Mouse (Mus musculus) olfactory bulb, adult 2 months (tissue): ENCODE data around the gene Med23. TPM values are rescaled to one million over a fixed set of nuclear protein-coding genes. Genes with fewer than 3 reads are reported as not detected.

Experiments
- H3K27ac ChIP-seq: fragments of 200-500 bp; 2 replicates; pipeline ENCODE4 v1.5.1; 2012; ENCODE audit warnings: low read depth, low read length; ENCODE audit not compliant: insufficient read depth
- H3K4me1 ChIP-seq: fragments of 200-500 bp; 2 replicates; pipeline ENCODE4 v1.6.1; 2012; ENCODE audit warnings: low read length; ENCODE audit not compliant: control insufficient read depth, insufficient read depth
- H3K4me3 ChIP-seq: fragments of 200-500 bp; 2 replicates; pipeline ENCODE4 v1.5.1; 2012; ENCODE audit warnings: mild to moderate bottlenecking, low read depth, low read length, moderate library complexity; ENCODE audit not compliant: insufficient read depth
- CTCF ChIP-seq: fragments of 200-500 bp; IDR thresholded peaks from 2 replicates; pipeline ENCODE4 v1.5.1; 2012; ENCODE audit warnings: low read depth, mild to moderate bottlenecking, low read length, moderate library complexity; ENCODE audit not compliant: insufficient read depth
- POLR2A ChIP-seq: fragments of 200-500 bp; IDR thresholded peaks from 2 replicates; pipeline ENCODE4 v1.6.1; 2012; ENCODE audit warnings: mild to moderate bottlenecking, low read depth, low read length, moderate library complexity; ENCODE audit not compliant: insufficient read depth
- WGBS: fragments of 180-500 bp; shearing (Covaris S2); methylation state at CpG from one replicate; pipeline ENCODE4 v1.1.7; 2018; 5-methylcytosine and 5-hydroxymethylcytosine counted together
- polyA plus RNA-seq: library from polyadenylated mRNA; stranded (reverse); fragments of >200 nt; gene quantifications from 2 replicates; pipeline ENCODE4 v1.2.4, GENCODE M21; 2012; ENCODE audit warnings: low replicate concordance; ENCODE audit not compliant: missing spikeins, insufficient read depth, insufficient read length

Med23 gene
- polyA plus RNA-seq: not detected in 2 replicates

DNA sequence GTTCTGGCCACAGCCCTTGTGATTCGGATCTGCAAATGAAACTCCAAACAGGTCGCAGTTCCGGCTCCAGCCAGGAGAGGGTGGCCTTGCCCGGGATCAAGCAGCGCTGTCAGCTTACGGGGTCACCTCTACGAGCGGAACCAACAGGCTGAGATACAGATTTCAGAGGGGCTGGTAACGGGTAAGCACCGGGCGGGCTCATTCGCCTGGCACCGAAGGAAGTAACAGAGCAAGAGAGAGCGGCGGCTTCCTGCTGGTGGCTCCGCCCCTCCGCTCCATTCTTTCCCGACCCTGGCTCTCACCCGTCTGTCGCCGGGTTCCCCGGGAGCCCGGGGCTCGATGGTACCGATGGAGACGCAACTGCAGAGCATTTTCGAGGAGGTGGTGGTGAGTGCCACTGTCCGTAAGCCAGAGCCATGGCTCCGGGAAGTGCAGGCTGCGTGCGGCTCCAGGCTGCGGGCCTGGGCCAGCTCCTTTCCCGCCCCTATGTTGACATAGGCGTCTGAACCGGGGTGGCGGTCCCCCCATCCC lies at the start of gene Med23:
Gene Med23 (plus strand): TSS at position 227 of the 531 bp plus-strand sequence.
- WGBS: under 1% methylated on average over 36 of the region's 36 CpGs
- Histone ChIP-seq H3K27ac (no peak within 1 kb of the TSS), H3K4me3 (peak within 1 kb of the TSS; percentile 64), H3K4me1 (peaks cover 2% of the 10 kb centered on the region; the same call in 1 of the 2 replicates)
- TF ChIP-seq CTCF (peak; percentile 91), POLR2A (peak; percentile 58; the same call in 1 of the 2 replicates)

GRCm38 (mm10) chr10:24821990-24822676 lies 47.7 kb upstream of the Med23 start:
- 88% methylated on average over 4 of the region's 4 CpGs for WGBS
- TF ChIP-seq POLR2A (no peak), CTCF (no peak)
- H3K4me1 ChIP-seq: no peaks in the 10 kb centered on the region
- H3K4me3 ChIP-seq: no peak overlapping the region
- no peak overlapping the region for H3K27ac ChIP-seq

- 83% methylated on average over 1 of the region's 1 CpGs for WGBS
- no peak for TF ChIP-seq CTCF
- Histone ChIP-seq H3K27ac (no peak overlapping the region), H3K4me1 (no peaks in the 10 kb centered on the region), H3K4me3 (no peak overlapping the region)
These were observed 46.9 kb upstream of the Med23 start for GRCm38 (mm10) chr10:24822842-24823241.

GRCm38 (mm10) chr10:24823265-24823664 lies 46.5 kb upstream of the Med23 start:
- Histone ChIP-seq H3K27ac (no peak overlapping the region), H3K4me1 (no peaks in the 10 kb centered on the region), H3K4me3 (no peak overlapping the region)
- TF ChIP-seq CTCF (no peak), POLR2A (no peak)
- 64% methylated on average over 1 of the region's 1 CpGs for WGBS

- TF ChIP-seq CTCF (no peak), POLR2A (no peak)
- 80% methylated on average over 16 of the region's 16 CpGs for WGBS
- no peaks in the 10 kb centered on the region for H3K4me1 ChIP-seq
- H3K27ac ChIP-seq: no peak overlapping the region
- H3K4me3 ChIP-seq: no peak overlapping the region
These were observed 45.9 kb upstream of the Med23 start for GRCm38 (mm10) chr10:24823697-24824535.

DNA sequence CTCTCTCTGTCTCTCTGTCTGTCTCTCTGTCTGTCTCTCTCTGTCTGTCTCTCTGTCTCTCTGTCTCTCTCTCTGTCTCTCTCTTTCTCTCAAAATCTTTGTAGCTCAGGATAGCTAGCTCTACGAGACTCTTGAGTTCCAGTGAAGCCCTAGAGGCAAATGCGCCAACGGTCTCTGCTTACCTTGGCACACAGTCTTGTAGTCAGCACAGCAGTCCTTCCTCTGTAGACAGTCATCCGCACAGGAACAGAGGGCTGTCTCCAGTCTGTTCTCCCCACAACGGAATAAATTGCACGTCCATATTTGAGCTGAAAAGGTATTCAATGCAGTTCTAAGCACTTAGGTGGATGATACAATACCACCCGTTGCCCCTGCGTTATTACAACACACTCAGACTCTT lies 45.2 kb upstream of the Med23 start:
- TF ChIP-seq CTCF: no peak
- no peak for TF ChIP-seq POLR2A
- WGBS: 77% methylated on average over 8 of the region's 8 CpGs
- H3K27ac ChIP-seq: no peak overlapping the region
- H3K4me1 ChIP-seq: no peaks in the 10 kb centered on the region
- no peak overlapping the region for H3K4me3 ChIP-seq

- Histone ChIP-seq H3K27ac (no peak overlapping the region), H3K4me1 (no peaks in the 10 kb centered on the region), H3K4me3 (no peak overlapping the region)
- TF ChIP-seq CTCF: no peak
- TF ChIP-seq POLR2A: no peak
- WGBS: 83% methylated on average over 7 of the region's 7 CpGs
These were observed 44.2 kb upstream of the Med23 start for GRCm38 (mm10) chr10:24825456-24826081.

DNA sequence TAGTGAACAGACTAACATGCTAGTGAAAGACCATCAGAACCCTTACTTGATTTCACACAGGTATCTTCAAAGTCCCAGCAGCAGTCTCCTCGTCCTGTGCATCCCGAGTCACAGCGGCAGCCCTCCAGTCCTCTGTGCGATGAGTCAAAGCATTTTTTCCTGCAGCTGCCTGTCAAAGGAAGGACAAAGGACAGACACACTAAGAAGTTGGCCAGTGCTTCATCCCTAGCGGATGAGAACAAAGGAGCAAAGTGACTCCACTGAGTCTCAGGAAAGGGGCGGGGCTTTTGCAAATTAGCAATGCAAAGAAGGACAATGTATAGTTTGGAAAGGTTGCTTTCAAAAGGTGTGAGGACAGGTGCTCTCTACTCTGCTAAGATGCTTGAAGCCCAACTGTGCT lies 43.7 kb upstream of the Med23 start:
- Histone ChIP-seq H3K27ac (no peak overlapping the region), H3K4me1 (no peaks in the 10 kb centered on the region), H3K4me3 (no peak overlapping the region)
- 43% methylated on average over 6 of the region's 6 CpGs for WGBS
- TF ChIP-seq CTCF (no peak), POLR2A (no peak)

GRCm38 (mm10) chr10:24828136-24828535 lies 41.6 kb upstream of the Med23 start:
- no peak overlapping the region for H3K27ac ChIP-seq
- 96% methylated on average over 4 of the region's 4 CpGs for WGBS
- no peak overlapping the region for H3K4me3 ChIP-seq
- TF ChIP-seq POLR2A (no peak), CTCF (no peak)
- H3K4me1 ChIP-seq: no peaks in the 10 kb centered on the region
